Mouse (Mus musculus) CH12.LX (cell line): ENCODE measurements around the gene Cited2.

Source experiments
- CTCF ChIP-seq, 2 experiments: IDR thresholded peaks in 1 of 2; conservative IDR thresholded peaks in 1 of 2; 2 replicates each; pipeline ENCODE4 v1.5.1; 2011 to 2012; ENCODE audit warnings: low read depth in 2 of 2, low read length in 2 of 2, improper control_type of control experiment in 1 of 2, inconsistent platforms in 1 of 2, mild to moderate bottlenecking in 1 of 2, moderate library complexity in 1 of 2
- EP300 ChIP-seq: IDR thresholded peaks from 2 replicates; pipeline ENCODE4 v1.6.1; 2011; ENCODE audit warnings: low read length, improper control_type of control experiment
- JUND ChIP-seq: conservative IDR thresholded peaks from 2 replicates; pipeline ENCODE4 v1.6.1; 2011; ENCODE audit warnings: low read depth, low read length, improper control_type of control experiment
- KAT2A ChIP-seq: IDR thresholded peaks from 2 replicates; pipeline ENCODE4 v1.6.1; 2012; ENCODE audit warnings: low read length, improper control_type of control experiment, inconsistent platforms; ENCODE audit not compliant: insufficient replicate concordance
- MEF2A ChIP-seq: IDR thresholded peaks from 2 replicates; pipeline ENCODE4 v1.6.1; 2014; ENCODE audit warnings: low read depth, mild to moderate bottlenecking, inconsistent platforms, low read length, improper control_type of control experiment, borderline replicate concordance
- MYC ChIP-seq: IDR thresholded peaks from 2 replicates; pipeline ENCODE4 v1.6.1; 2011; ENCODE audit warnings: low read depth, mild to moderate bottlenecking, improper control_type of control experiment, low read length
- POLR2A ChIP-seq: IDR thresholded peaks from 2 replicates; pipeline ENCODE4 v1.6.1; 2011; ENCODE audit warnings: low read depth, mild to moderate bottlenecking, improper control_type of control experiment, low read length
- POLR2AphosphoS2 ChIP-seq: IDR thresholded peaks from 2 replicates; pipeline ENCODE4 v1.6.1; 2011; ENCODE audit warnings: low read depth, low read length, improper control_type of control experiment
- SMC3 ChIP-seq: IDR thresholded peaks from 2 replicates; pipeline ENCODE4 v1.6.1; 2011; ENCODE audit warnings: low read depth, low read length, improper control_type of control experiment
- UBTF ChIP-seq: IDR thresholded peaks from 2 replicates; pipeline ENCODE4 v1.6.1; 2012; ENCODE audit warnings: low read depth, mild to moderate bottlenecking, inconsistent platforms, low read length, improper control_type of control experiment, moderate library complexity

- TF ChIP-seq MEF2A = no peak
- TF ChIP-seq SMC3 = no peak
- TF ChIP-seq CTCF (conservative IDR thresholded peaks at IDR 0.05 in 1 of 2, IDR thresholded peaks at IDR 0.05 in 1 of 2; ENCODE audit: low read depth in 2 of 2, low read length in 2 of 2) = no peak
- no peak for TF ChIP-seq KAT2A
- no peak for TF ChIP-seq UBTF
- TF ChIP-seq EP300 = no peak
- TF ChIP-seq JUND = no peak
- TF ChIP-seq POLR2A = no peak
- TF ChIP-seq POLR2AphosphoS2 = no peak
- TF ChIP-seq MYC = no peak
Measured at GRCm38 (mm10) chr10:17728711-17729110, 5.7 kb downstream of the Cited2 start.
